Mouse (Mus musculus) bone marrow macrophage, adult 2 months (primary cell): ENCODE data around the gene Gucy2c.

Experiments used
- CTCF ChIP-seq: IDR thresholded peaks from 2 replicates; pipeline ENCODE4 v1.5.1; 2012; ENCODE audit warnings: low read depth, mild to moderate bottlenecking, low read length, moderate library complexity
- POLR2A ChIP-seq: IDR thresholded peaks from 2 replicates; pipeline ENCODE4 v1.6.1; 2012; ENCODE audit warnings: mild to moderate bottlenecking, low read depth, low read length, borderline replicate concordance

DNA sequence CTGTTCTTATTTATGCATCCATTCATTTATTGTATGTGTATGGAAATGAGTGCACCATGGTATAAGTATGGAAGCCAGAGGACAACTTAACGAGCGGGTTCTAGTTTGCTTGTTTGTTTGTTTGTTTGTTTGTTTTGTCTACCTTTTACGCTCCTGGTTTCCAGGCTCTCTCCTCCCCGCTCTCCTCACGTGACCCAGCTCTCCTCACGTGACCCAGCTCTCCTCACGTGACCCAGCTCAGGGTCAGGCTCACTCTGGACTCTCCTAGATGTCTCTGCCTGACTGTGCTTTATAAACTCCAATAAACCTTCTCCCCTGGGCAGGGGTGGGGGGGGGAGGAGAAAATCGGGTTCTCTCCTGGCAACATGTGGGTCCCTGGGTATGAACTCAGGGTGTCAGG is 130.9 kb downstream of the Gucy2c start:
- TF ChIP-seq CTCF (no peak), POLR2A (no peak)
